Mouse (Mus musculus) cerebellum, adult 2 months (tissue): ENCODE results near the gene Ino80d.

Experiments used
- CTCF ChIP-seq: fragments of 200-500 bp; IDR thresholded peaks from 2 replicates; pipeline ENCODE4 v1.5.1; 2011; ENCODE audit warnings: low read depth, mild to moderate bottlenecking, control low read depth, low read length, moderate library complexity, borderline replicate concordance; ENCODE audit not compliant: insufficient read depth
- POLR2A ChIP-seq: fragments of 200-500 bp; IDR thresholded peaks from 2 replicates; pipeline ENCODE4 v1.6.1; 2011; ENCODE audit warnings: low read length, control low read depth, borderline replicate concordance; ENCODE audit not compliant: insufficient read depth

DNA sequence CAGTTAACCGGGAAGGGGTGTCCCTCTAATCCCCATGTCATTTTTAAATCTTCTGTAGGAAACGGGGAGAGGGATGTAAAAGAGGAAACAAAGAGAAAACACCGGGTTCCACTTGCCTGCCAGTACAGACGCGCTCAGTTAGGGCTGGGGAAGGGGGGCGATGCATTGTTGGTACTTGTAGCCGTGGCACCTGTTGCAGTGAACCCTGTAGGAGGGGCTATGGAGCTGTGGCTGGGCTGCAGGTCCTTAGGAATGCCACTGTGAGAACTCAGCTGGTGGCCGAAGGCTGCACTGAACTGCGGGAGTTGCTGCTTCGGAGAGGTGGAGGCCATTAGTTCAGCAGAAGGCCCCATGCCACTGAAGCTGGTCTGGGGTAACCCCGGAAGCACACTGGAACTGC, 56.6 kb downstream of the Ino80d start:
- TF ChIP-seq POLR2A = no peak
- no peak for TF ChIP-seq CTCF
